Mouse (Mus musculus) kidney, adult 11 months (tissue): ENCODE results near the gene Srl.
"Not testable (repeated sequence)": the region's sequence is repeated elsewhere in the genome, so short reads cannot be mapped to it uniquely, and the experiment has no call there.

Source experiments
- DNase-seq: peaks from one replicate; pipeline ENCODE4 v3.0.0; 2022

Srl gene

GRCm38 (mm10) chr16:4512661-4513438 lies 28.8 kb downstream of the Srl start:
- peak; percentile 48 for DNase-seq

GRCm38 (mm10) chr16:4511371-4511770 lies 30.2 kb downstream of the Srl start:
- DNase-seq: no peak

- peak; percentile 43 for DNase-seq
Measured at GRCm38 (mm10) chr16:4506181-4506580, 35.4 kb downstream of the Srl start.

GRCm38 (mm10) chr16:4503495-4503894 lies 38.1 kb downstream of the Srl start:
- DNase-seq: no peak

- DNase-seq: no peak
Measured at GRCm38 (mm10) chr16:4502568-4502967, 39.0 kb downstream of the Srl start.

GRCm38 (mm10) chr16:4501703-4502102 lies 39.9 kb downstream of the Srl start:
- DNase-seq: no peak

GRCm38 (mm10) chr16:4500598-4501385 lies 40.8 kb downstream of the Srl start:
- peak; percentile 47 for DNase-seq

GRCm38 (mm10) chr16:4497762-4498607 lies 43.6 kb downstream of the Srl start:
- DNase-seq: peak; percentile 84

- DNase-seq: no peak
Measured at GRCm38 (mm10) chr16:4496470-4496869, 45.1 kb downstream of the Srl start.

- DNase-seq: peak; percentile 56
Measured at GRCm38 (mm10) chr16:4495861-4496260, 45.8 kb downstream of the Srl start.

- peak; percentile 25 for DNase-seq
Measured at GRCm38 (mm10) chr16:4492777-4493563, 48.6 kb downstream of the Srl start.

GRCm38 (mm10) chr16:4489114-4489624 lies 52.4 kb downstream of the Srl start:
- peak; percentile 95 for DNase-seq

- DNase-seq: no peak
Measured at GRCm38 (mm10) chr16:4480616-4481265, 60.9 kb downstream of the Srl start.

GRCm38 (mm10) chr16:4477591-4478215 lies 63.9 kb downstream of the Srl start:
- peak; percentile 56 for DNase-seq

- peak; percentile 97 for DNase-seq
Measured at GRCm38 (mm10) chr16:4474882-4475803, 66.5 kb downstream of the Srl start.

- DNase-seq: not testable (repeated sequence)
Measured at GRCm38 (mm10) chr16:4474040-4474881, 67.4 kb downstream of the Srl start.

- no peak for DNase-seq
Measured at GRCm38 (mm10) chr16:4473231-4473630, 68.4 kb downstream of the Srl start.

- DNase-seq: no peak
Measured at GRCm38 (mm10) chr16:4472687-4473086, 68.9 kb downstream of the Srl start.
